Mouse (Mus musculus): ENCODE results near the gene Exoc2.

- no peak for TF ChIP-seq POLR2A (IDR thresholded peaks at IDR 0.05; ENCODE audit: insufficient read length, low read depth)
- TF ChIP-seq MYOD1 (IDR thresholded peaks at IDR 0.05; ENCODE audit: control insufficient read depth in 1 of 3, insufficient read length in 2 of 3, low read depth in 2 of 3), result no peak
- TF ChIP-seq POLR2AphosphoS2 (IDR thresholded peaks at IDR 0.05; ENCODE audit: insufficient read length, low read depth), result no peak
- no peak for TF ChIP-seq MYOG (IDR thresholded peaks at IDR 0.05; ENCODE audit: control insufficient read depth in 1 of 3, insufficient read depth in 1 of 3, insufficient read length in 2 of 3, low read depth in 2 of 3)
Observed at GRCm38 (mm10) chr13:30997526-30998253, 23.8 kb upstream of the Exoc2 start.
